Comparison of ENCODE assay signal across 7 mouse cellular contexts in genomic region chr11:34832678-34833077, GRCm38 (mm10). TPM values are rescaled to one million over a fixed set of nuclear protein-coding genes. Genes with fewer than 3 reads are reported as not detected.
DNase-seq lines count a peak whose midpoint lies in the region; ATAC-seq and TF ChIP-seq lines count a peak whose summit lies in the region.

No protein-coding gene starts in this region.

- H3K27ac ChIP-seq in spleen, adult 2 months (ENCODE audit: insufficient read depth, low read length): no peak overlapping the region
- no peak overlapping the region for H3K27ac ChIP-seq in embryonic facial prominence, embryonic 15.5 days (replicated peaks)
- H3K27ac ChIP-seq in limb, embryonic 11.5 days (replicated peaks; ENCODE audit: low read depth, low read length): no peak overlapping the region
- no peak overlapping the region for H3K27ac ChIP-seq in stomach, embryonic 15.5 days

- no peak for TF ChIP-seq CTCF in spleen, adult 2 months (IDR thresholded peaks at IDR 0.05; ENCODE audit: extremely low read depth, insufficient read depth, insufficient read length, insufficient replicate concordance)

- H3K4me1 ChIP-seq in spleen, adult 2 months (ENCODE audit: control insufficient read depth, insufficient read depth, insufficient read length): peaks cover 5% of the 10 kb centered on the region; the same call in 1 of the 2 replicates
- H3K4me1 ChIP-seq in embryonic facial prominence, embryonic 15.5 days: peaks cover 6% of the 10 kb centered on the region
- no peaks in the 10 kb centered on the region for H3K4me1 ChIP-seq in limb, embryonic 11.5 days (ENCODE audit: control insufficient read depth, insufficient read depth, low read length)
- peaks cover 4% of the 10 kb centered on the region for H3K4me1 ChIP-seq in stomach, embryonic 15.5 days

- H3K4me3 ChIP-seq in spleen, adult 2 months (ENCODE audit: extremely low read depth, insufficient read depth, insufficient read length): peak overlapping the region; percentile 14; the same call in 1 of the 2 replicates
- peak overlapping the region; percentile 74 for H3K4me3 ChIP-seq in embryonic facial prominence, embryonic 15.5 days (replicated peaks)
- H3K4me3 ChIP-seq in limb, embryonic 11.5 days (ENCODE audit: low read depth, low read length): peak overlapping the region; percentile 64
- H3K4me3 ChIP-seq in stomach, embryonic 15.5 days (replicated peaks): peak overlapping the region; percentile 87

- no peak for ATAC-seq in embryonic facial prominence, embryonic 15.5 days (ENCODE audit: insufficient number of reproducible peaks, low FRiP score, low TSS enrichment, low read depth)
- no peak for ATAC-seq in limb, embryonic 11.5 days (ENCODE audit: insufficient number of reproducible peaks, low FRiP score, low TSS enrichment, low read depth)
- ATAC-seq in stomach, embryonic 15.5 days (ENCODE audit: insufficient read depth, low FRiP score, low read depth): no peak

- H3K4me2 ChIP-seq in embryonic facial prominence, embryonic 15.5 days (replicated peaks): peak overlapping the region; percentile 81
- peak overlapping the region; percentile 53 for H3K4me2 ChIP-seq in limb, embryonic 11.5 days (ENCODE audit: low read depth, severe bottlenecking)
- H3K4me2 ChIP-seq in stomach, embryonic 15.5 days: peak overlapping the region; percentile 84

- no peak for DNase-seq in spleen, adult 2 months (ENCODE audit: low read depth in 1 of 2, low spot score in 2 of 2)
- no peak for DNase-seq in spleen, adult 18-20 months
- DNase-seq in limb, embryonic 11.5 days (ENCODE audit: low spot score): no peak
- DNase-seq in left cerebral cortex, adult 8-10 months (ENCODE audit: low spot score in 2 of 2): no peak
- DNase-seq in cerebellum, adult 11 months: no peak

- no peaks in the 10 kb centered on the region for H3K9me3 ChIP-seq in embryonic facial prominence, embryonic 15.5 days (replicated peaks)
- H3K9me3 ChIP-seq in limb, embryonic 11.5 days (ENCODE audit: control insufficient read depth, low read length): no peaks in the 10 kb centered on the region
- H3K9me3 ChIP-seq in stomach, embryonic 15.5 days: no peaks in the 10 kb centered on the region

- peaks cover 6% of the 10 kb centered on the region for H3K36me3 ChIP-seq in spleen, adult 2 months (ENCODE audit: control insufficient read depth, insufficient read depth, low read length)
- H3K36me3 ChIP-seq in embryonic facial prominence, embryonic 15.5 days: peaks cover 16% of the 10 kb centered on the region
- peaks cover 12% of the 10 kb centered on the region; the same call in 1 of the 2 replicates for H3K36me3 ChIP-seq in limb, embryonic 11.5 days (ENCODE audit: control insufficient read depth, insufficient read depth, low read length)
- no peaks in the 10 kb centered on the region; the same call in 1 of the 2 replicates for H3K36me3 ChIP-seq in stomach, embryonic 15.5 days

- TF ChIP-seq POLR2A in spleen, adult 2 months (IDR thresholded peaks at IDR 0.05; ENCODE audit: low read depth, low read length): no peak

- 16% methylated on average over 5 of the region's 5 CpGs for WGBS in spleen, adult 2 months
- WGBS in embryonic facial prominence, embryonic 15.5 days: 9% methylated on average over 4 of the region's 5 CpGs
- 17% methylated on average over 4 of the region's 5 CpGs for WGBS in limb, embryonic 11.5 days
- 13% methylated on average over 4 of the region's 5 CpGs for WGBS in stomach, embryonic 15.5 days

- no peaks in the 10 kb centered on the region for H3K27me3 ChIP-seq in spleen, adult 2 months (ENCODE audit: control insufficient read depth, insufficient read depth, low read length)
- H3K27me3 ChIP-seq in embryonic facial prominence, embryonic 15.5 days: no peaks in the 10 kb centered on the region
- H3K27me3 ChIP-seq in limb, embryonic 11.5 days (ENCODE audit: control insufficient read depth, insufficient read depth, low read length): no peaks in the 10 kb centered on the region
- H3K27me3 ChIP-seq in stomach, embryonic 15.5 days (replicated peaks): no peaks in the 10 kb centered on the region

- peak overlapping the region; percentile 60 for H3K9ac ChIP-seq in embryonic facial prominence, embryonic 15.5 days
- H3K9ac ChIP-seq in limb, embryonic 11.5 days (ENCODE audit: low read length): peak overlapping the region; percentile 74
- H3K9ac ChIP-seq in stomach, embryonic 15.5 days: peak overlapping the region; percentile 82

RNA-seq across cellular contexts. Expression of gene Spdl1, which starts 0.8 kb away (rescaled TPM):
- 0.96 and 1.1 TPM in 2 replicates for polyA plus RNA-seq in spleen, adult 2 months (2012; rRNA removed)
- 14.4 and 15.1 TPM in 2 replicates for polyA plus RNA-seq in embryonic facial prominence, embryonic 15.5 days (2015; fragmentation: Nextera tagmentation; extraction: Ambion mirVana)
- 34.0 and 37.0 TPM in 2 replicates for polyA plus RNA-seq in limb, embryonic 11.5 days (2014; fragmentation: Nextera tagmentation; extraction: Ambion mirVana)
- polyA plus RNA-seq in stomach, embryonic 15.5 days (2015; fragmentation: Nextera tagmentation; extraction: Ambion mirVana): 17.8 and 20.0 TPM in 2 replicates
- under 1 TPM; 0.15 to 0.87 (median 0.51) TPM for total RNA-seq in left cerebral cortex, adult 8-10 months (2022)

RNA-seq across cellular contexts. Expression of gene Dock2, which starts 49.0 kb away (rescaled TPM):
- polyA plus RNA-seq in spleen, adult 2 months (2012; rRNA removed): 35.9 and 38.5 TPM in 2 replicates
- 2.1 and 2.5 TPM in 2 replicates for polyA plus RNA-seq in embryonic facial prominence, embryonic 15.5 days (2015; fragmentation: Nextera tagmentation; extraction: Ambion mirVana)
- 0.25 and 0.41 TPM in 2 replicates for polyA plus RNA-seq in limb, embryonic 11.5 days (2014; fragmentation: Nextera tagmentation; extraction: Ambion mirVana)
- 2.2 and 2.4 TPM in 2 replicates for polyA plus RNA-seq in stomach, embryonic 15.5 days (2015; fragmentation: Nextera tagmentation; extraction: Ambion mirVana)
- total RNA-seq in left cerebral cortex, adult 8-10 months (2022): 1 to 10 TPM; 3.3 to 8.6 (median 5.4) TPM

Comparison
In these comparisons a context has a peak if more than half of its experiments do, and no peak if none do; other contexts are left out.
1. H3K4me3 ChIP-seq: peak in every context shown above with its lines; median percentile 87 in stomach, embryonic 15.5 days; 74 in embryonic facial prominence, embryonic 15.5 days; 64 in limb, embryonic 11.5 days; 14 in spleen, adult 2 months.
2. RNA of gene Dock2, which starts 49.0 kb away (polyA plus RNA-seq): 35.9 to 38.5 TPM in spleen, adult 2 months; 2.2 to 2.4 TPM in stomach, embryonic 15.5 days, 2.1 to 2.5 TPM in embryonic facial prominence, embryonic 15.5 days and 0.25 to 0.41 TPM in limb, embryonic 11.5 days; every median in the first group is over 10 times any median in the second.
3. Peak in every context shown above with its lines, with median percentiles within 50 percentile points of each other: H3K4me2 ChIP-seq and H3K9ac ChIP-seq.